Mouse (Mus musculus) urinary bladder, adult 2 months (tissue): ENCODE results near the gene Dscam. TPM values are rescaled to one million over a fixed set of nuclear protein-coding genes. Genes with fewer than 3 reads are reported as not detected.

Experiments
- DNase-seq: peaks from one replicate; pipeline ENCODE4 v3.0.0; 2022; ENCODE audit warnings: low spot score
- polyA plus RNA-seq: library from polyadenylated mRNA; depleted of rRNA; stranded (reverse); fragments of >200 nt; gene quantifications from 2 replicates; pipeline ENCODE4 v1.2.3, GENCODE M21; 2012

Gene Dscam
- polyA plus RNA-seq, 1 experiment = 0.03 TPM

DNA sequence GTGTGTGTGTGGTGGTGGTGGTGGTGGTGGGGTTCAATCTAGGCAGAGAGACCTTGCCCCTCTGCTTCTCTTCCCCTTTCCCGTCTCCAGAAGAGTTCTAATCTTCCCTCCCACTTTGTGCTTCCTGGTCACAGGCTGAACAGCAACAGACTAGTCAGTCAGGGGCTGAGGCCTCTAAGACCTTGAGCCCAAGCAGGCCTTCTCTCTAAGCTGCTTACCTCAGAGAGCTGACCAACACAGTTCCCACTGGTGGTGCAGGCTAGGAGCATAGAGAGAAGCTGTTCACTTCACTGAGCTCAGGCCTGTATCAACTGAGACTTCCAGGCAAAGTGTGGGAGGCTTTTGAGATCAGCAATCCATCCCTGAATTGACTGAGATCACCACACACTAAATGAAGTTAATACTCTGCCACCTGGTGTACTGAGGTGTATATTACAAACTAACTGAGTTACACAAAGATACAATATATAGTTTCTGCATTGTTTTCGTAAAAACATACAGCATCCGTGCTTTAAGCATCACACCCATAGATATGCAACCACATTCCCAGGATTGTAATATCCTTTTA lies 153.3 kb downstream of the Dscam start:
- DNase-seq = no peak

DNA sequence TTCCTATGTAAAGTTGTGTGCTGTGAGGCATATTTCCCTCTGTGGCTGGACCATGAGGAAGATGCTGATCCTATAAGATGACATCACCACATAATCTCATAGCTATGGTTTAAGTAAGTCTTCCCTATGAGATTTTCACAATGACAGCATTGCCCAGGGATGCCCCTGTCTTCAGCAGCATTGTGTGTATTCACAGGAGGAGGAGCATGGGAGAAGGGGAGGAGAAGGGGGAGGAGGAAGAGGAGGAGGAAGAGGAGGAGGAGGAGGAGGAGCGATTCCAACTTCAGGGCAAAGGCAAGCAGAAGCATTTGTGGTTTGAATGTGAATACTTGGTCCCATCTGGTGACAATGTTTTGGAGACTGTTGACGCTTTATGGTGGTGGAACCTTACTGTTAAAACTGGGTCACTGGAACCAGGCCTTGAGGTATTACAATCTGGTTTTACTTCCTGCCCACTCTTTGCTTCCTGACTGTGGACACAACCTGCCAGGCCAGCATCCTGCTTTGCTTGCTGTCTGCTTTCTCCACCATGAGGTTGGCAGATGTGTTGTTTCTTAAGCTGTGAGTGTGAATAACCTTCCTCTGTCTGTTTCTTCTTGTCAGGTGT lies 154.2 kb downstream of the Dscam start:
- DNase-seq = no peak

DNA sequence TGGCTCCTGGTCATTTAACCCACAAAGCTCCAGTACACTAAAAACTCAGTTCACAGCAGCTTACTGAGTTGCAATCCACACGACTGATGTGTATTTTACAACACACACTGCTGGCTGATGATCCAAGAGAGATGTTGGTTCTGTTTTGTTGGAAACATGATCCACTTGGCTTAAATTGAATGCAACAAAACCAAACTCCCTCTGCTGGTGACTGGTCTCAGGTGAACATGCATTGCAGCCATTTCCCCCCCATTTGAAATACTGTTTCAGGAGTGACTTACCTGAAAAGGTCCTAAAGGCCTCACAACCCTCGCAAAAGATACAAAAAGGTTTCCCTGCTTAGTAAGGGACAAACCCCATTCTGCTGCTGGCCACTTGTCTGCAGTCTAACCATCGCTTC lies 156.2 kb downstream of the Dscam start:
- no peak for DNase-seq

DNA sequence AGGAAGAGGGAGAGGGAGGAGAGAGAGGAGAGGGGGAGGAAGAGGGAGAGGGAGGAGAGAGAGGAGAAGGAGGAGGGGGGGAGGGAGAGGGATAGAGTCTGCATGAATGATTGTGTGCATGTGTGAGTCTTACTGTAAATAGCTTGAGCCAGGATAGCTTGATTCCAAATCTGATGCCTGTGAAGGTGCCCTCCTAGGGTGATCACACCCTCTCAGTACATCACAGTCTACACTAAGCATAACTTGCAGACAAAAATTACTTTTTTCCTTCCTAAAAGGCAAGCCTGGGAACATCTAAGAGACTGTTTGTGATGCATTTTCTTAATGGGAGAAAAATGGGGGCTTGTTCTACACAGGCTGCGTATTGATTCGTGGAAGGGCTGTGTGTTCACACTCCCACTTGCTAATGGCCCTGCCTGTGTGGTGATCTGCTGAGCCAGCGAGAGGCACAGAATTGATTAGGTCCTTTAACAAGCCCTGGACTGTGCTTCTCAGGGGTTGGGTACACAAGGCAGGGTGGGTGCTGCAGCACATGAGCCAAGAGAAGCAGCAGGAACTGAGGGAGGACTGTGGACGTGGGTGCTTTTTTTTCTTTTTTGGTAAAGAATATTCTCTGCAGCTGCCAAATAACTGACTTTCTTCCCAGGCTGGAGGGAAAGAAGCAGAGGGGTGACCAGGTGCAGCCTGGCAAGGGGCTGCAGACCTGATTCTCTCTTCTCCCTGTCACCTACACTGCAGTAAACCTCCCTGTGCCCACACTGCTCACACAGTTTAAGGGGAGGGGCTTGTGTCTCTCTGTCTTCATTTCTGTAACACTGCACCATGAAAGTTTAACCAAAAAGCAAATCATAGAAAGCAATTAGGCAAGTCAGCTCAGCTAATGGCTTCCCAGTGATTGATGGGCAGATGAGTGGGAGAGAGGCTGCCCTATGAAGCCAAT lies 161.2 kb downstream of the Dscam start:
- DNase-seq = no peak

DNA sequence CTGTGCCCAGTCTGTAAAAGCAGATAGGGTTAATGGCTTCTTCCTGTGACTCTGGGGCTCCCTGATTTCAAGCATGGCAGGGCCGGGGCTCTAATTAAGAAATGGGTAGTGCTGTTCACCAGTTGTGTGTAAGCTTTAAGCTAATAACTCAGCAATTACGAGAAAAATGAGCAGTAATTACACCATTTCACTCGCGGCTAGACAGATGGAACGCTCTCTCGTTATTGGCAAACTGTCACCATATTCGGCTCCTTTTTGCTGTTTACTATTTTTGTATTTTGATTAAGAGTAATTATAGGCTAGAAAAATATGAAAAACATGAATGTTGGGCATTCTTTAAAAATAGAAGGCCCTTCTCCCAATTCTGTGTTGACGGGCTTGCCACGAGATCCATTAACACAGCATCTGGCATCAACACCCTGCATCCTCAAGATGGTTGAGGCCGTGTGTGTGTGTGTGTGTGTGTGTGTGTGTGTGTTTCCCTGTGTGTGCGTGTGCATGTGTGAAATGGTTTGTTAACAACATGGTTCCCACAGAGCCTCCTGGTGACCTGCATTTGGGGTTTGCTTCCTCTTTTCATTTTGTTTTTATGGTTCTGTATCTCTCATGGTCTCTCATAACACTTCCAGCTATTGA lies 162.5 kb downstream of the Dscam start:
- DNase-seq = no peak

DNA sequence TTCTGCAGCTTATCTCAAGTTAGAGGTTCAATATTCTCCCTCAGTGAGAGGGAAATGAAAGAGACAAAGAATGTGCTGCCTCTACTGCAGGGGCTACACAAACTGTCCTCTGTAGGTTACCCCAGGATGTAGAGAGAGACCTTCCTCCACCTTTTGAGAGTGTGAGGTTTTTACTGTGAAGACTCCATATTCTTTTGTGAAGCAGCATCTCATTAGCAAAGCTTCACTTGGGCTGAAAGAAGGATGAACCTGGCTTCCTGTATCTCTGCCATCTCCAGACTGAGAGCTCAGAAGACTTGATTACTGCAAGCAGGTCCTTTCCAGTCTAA lies 163.7 kb downstream of the Dscam start:
- no peak for DNase-seq

DNA sequence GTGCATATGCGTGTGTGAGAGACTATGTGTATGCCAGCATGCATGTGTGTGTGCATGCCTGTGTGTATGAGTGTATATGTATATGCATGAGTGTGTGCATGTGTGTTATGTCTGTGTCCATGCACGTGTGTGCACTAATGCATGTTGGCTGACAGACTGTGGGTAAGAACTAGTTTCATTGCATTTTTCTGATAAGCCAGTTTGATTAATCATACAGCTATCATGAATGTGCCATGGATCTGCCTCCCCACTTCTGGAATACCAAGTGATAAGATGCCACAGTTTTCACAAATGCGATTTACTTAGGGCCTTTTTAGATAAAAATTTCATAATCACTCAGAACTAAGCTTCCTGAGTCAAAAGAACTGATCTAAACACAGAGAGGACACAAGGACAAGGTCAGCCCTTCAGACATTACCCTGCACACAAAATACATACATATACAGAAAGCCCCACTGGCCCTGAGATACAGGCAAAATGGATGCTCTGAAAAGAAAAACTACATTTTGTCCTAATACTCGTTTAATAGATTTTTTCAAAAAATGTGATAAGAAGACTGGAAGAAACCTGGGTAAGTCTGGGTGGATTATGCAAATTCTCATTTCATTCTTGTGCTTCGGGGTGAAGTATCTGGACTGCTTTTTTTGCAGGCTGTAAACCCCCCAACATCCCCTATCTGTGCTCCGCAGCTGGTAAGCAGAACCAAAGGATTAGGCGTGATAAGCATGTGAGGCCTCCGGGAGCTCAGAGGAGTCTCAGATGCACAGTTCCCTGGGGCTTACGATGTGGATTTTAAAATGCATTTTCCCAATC lies 164.3 kb downstream of the Dscam start:
- DNase-seq = no peak

DNA sequence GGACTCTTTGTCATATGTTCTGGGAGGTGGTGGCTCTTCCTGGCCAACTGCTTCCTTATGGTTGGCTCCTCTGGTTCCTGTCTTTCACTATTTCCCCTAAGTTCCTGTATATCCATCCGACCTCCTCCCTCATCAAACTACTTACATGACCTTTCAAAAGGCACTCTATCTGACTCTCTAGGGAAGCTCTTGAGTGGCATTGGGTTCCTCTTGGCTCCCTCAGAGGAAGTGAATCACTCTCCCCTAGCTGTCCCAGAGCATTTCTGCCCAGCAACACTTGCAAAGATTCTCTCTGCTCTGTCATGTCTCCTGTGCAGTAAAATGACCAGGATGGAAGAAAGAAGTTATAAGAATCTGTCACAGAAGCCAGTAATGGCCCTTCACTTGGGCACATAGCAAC lies 166.6 kb downstream of the Dscam start:
- no peak for DNase-seq

DNA sequence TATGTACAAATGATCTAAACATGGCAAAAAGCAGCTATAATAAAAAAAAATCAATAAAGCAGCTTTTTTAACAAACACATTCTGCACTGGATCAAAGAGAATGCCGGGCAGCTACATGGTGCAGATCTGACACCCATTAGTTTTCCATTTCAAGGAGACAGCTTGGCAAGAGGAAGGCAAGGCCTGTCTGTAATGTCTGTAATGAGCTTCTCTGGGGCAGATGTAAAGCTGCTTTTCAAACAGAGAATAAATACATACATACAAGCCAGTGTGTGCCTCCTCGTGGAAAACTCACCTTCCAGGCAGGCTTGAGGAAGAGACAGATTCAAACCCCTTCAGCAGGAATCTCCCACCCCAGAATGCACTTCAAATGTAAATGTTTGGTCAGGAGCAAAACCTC lies 167.7 kb downstream of the Dscam start:
- no peak for DNase-seq

DNA sequence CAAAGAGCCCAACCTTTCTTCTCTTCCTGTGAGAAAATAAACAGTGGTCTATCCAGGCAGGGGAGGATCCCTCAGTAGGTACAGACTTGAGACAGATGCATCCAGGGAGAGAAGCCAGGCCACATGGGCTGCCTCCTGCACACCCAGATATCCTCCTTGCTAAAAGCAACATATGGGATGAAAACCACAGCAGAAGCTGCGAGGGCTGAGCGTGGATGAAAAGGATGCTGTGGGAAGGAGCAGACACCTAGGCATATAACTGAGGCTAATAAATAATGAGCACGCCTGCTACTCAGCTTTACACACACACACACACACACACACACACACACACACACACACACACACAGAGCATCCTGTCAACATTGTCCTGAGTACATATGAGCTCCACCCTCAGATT lies 168.4 kb downstream of the Dscam start:
- DNase-seq = no peak

DNA sequence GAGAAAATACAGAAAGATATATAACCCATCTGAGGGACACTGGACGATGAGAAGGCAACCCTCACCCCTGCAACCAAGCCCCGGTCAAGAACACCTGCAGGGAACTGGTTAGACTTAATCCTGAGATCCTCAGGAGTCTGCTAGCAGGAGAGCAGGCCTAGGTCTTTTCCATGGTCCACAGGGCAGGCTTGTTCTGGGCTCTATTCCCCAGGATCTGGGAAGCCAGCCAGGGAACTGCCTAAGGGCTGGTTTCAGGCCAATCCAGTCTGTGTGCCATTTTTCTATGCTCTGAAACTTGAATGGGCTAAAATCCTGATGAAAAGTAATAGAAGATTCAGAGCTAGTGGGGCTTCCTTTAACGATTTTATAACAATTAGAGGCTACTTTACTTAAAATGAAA lies 173.7 kb downstream of the Dscam start:
- DNase-seq = no peak

DNA sequence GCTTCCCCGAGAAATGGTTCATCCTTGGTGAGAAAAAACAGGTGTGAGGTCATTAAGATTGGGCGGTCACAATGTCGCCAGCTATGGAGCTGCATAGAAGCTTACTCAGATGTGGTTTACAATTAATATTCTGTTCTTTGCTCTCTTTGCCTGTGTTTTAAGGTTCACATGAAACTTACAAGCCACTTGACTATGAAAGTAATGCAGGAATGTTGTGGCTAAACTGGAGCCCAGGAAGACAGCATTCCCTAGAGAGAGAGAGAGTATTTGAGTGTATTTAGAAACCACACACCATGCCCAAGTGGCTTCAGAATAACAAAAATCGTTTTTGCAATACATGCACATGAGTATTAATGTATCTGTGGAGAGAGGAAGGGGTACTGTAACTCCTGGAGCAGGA lies 174.7 kb downstream of the Dscam start:
- no peak for DNase-seq

DNA sequence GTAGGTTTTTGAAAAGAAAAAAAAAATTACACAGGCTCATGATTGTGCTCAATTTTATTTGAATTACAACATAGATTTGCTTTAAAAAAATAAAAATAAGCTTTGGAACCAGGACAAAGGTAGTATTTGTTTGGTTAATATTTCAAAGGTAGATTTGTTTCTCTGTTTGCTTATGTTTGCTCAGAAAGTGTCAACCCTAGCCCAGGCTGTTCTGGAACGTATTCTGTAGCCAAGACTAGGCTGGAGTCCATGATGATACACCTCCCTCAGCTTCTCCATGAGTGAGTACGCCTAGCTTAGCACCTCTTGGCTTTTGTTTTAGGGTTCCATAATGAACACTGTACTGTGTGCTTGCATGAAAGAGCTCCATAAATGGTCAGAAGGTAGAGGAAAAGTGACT lies 183.2 kb downstream of the Dscam start:
- DNase-seq = no peak

DNA sequence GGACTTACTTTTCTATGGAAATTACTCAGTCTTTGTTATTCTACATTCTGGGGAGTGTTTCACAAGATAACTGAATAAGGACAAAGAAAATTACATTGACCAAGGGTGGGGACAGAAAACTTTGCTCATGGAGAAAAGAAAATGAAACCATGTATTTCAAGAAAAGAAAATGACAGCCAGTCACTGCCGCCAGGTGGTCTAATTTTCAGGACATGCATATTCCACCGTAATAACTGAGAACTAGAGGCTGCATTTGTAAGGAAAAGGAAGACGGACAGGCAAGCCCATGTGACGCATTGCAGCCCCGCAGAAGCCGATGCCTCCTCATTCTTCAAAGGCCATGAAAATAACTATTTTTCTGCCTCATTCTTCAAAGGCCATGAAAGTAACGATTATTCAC lies 197.3 kb downstream of the Dscam start:
- no peak for DNase-seq

DNA sequence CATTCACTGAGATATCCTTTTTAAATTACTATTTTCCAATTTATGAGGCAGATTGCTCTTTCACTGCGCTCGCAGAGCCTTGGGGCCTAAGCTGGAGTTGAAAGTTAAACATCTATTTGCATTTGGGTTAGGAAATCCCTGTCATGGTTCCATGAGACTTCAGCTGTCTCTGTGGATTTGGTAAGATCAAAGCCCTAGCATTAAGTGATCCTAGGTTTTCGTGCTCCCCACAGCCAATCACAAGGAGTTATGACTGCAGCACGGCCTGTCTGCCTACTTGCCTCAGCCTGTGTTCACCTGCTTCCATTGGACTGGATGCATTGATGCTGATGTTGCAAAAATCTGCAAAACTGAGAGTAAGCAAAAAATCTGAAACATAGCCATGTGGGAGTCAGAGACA lies 198.8 kb downstream of the Dscam start:
- no peak for DNase-seq

DNA sequence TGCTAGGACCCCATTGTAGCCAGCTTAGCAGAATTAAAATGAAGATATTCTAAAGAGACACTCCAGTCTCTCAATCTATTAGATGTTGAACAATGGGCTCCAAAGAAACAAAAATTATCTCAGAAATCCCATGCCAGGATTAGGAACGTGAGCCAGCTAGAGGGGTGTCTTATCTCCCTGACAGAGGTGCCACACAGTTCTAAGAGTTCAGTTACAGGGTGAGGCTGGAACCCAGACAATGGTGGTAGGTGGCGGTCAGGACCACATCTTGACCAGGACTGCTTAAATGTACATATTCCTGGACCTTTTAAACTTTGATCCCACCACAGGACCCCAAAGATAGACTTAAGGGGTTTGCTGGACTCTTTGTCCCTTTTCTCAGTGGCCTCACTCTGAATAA lies 200.1 kb downstream of the Dscam start:
- DNase-seq = no peak

DNA sequence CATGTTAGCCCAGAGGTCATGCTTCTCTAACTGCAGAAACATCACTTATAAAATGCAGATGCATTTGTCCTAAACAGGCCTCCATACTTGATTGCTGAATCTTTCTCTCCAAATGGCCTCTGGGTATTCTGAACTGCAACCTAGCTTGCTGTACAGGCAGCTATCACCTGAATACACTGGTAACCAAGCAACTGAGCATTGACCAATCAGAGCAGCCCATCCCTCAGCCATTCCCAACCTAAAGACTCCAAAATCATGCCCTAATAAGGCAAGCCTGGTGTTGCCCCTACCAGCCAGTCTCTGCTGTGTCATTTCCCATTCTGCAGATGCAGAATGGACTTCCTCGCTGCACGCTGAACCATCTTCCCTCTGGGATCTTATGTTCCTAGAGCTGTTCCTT lies 200.9 kb downstream of the Dscam start:
- no peak for DNase-seq

DNA sequence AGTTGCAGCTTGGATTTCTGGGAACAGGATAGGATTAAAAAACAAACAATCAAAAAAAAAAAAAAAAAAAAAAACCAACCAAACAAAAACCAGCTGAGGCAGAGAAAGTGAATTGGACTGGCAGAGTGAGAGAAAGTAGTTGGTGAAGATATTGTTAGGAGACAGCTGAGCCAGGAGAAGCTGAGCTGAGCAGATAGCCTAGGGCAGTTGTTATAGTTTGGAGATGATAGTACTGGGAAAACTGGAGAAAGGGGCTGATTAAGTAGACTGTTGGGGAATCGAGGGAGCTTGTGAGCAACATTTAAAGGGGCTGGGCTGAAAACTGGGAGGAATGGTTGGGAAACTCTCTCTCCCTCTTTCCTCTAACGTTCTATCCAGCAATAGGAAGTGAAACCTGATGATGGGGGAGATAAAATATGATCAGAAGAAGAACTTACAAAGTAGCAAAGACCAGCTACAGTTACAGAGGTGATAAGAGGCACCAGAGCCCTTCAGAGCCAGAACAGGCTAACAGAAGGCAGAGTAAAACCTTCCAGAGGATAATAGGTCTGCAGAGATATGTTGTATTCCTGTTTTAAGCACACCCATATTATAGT lies 201.6 kb downstream of the Dscam start:
- no peak for DNase-seq

DNA sequence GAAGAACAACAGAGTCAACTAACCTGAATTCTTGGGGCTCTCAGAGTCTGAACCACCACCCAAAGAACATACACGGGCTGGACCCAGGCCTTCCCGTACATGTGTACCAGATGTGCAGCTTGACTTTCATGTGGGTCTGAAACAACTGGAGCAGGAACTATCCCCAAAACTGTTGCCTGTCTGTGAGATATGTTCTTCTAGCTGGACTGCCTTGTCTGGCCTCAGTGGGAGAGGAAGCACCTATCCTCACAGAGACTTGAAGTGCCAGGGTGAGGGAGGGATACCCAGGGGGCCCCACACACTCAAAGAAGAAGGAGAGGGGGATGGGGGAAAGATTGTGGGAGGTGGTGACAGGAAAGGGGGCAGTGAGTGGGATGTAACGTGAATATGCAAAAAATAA lies 210.9 kb downstream of the Dscam start:
- DNase-seq = no peak

DNA sequence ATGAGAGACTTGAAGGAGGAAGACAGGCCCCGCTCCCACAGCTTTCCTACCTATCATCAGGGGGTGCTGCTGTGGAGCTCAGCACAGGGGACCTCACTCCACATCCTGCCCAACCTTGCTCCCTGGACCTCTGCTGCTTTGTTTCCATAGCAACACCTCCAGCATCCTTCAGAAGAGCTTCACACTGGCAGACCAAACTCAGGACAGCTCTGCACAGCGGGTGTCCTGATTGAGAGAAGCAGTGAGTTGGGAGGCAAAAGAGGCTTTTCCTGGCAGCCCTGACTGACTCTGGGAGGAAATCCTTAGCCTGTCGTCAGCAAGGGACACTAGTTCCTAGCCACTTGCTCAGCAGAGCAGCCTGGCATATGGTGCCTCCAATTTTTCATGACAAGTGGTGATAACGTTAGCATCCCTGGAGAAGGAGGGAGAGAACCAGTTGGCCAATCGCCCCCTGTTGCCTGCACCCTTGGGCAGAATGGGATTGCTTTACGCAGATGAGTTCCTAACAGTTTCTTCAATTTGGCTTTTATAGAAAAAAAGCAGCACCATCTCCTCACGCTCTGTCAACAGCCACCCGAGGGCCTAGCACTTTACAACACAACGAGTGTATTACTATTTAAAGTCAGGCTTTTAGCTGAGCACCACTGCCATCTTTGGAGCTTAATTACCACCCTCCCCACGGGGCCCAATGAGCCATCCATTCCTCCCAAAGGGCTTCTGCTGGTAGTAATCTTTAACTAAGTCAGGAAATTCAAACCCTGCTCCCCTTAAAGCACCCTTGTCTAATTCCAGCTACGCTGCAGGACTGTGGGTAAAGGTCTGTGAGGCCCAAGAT lies 224.9 kb downstream of the Dscam start:
- no peak for DNase-seq

DNA sequence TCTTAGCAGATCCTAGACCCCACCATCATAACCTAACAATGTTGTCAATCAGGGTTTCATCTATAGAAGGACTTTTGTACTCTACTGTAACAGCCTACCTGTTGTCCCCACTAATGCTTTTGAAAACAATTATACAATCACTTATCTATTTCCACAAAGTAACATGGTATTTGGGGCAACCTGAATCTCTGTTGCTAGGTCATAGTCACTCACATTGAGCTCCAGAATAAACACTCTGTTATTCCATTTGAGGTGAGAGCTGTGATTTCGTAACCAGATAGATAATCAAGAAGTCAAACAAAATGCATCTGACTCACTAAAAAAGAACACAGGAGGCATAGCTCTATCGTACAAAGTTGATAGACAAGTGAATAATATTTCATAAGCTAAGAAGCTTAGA lies 226.9 kb downstream of the Dscam start:
- no peak for DNase-seq
